Mouse (Mus musculus) erythroblast, embryonic 14.5 days (primary cell): ENCODE measurements around the gene Ptger4.

ENCODE experiments used
- GATA1 ChIP-seq: IDR thresholded peaks from 2 replicates; pipeline ENCODE4 v1.6.1; 2012; ENCODE audit warnings: low read length, inconsistent platforms, mixed read lengths
- TAL1 ChIP-seq: IDR thresholded peaks from 3 replicates; pipeline ENCODE4 v1.6.1; 2012; ENCODE audit warnings: low read length, inconsistent platforms, mixed read lengths

GRCm38 (mm10) chr15:5240360-5240759 lies 3.6 kb downstream of the Ptger4 start:
- TF ChIP-seq GATA1 (no peak), TAL1 (no peak)
